Mouse (Mus musculus) intestine, postnatal 0 days (tissue): ENCODE measurements at regions not wholly inside any gene's neighbourhood (a gene's known extent, or its start where the extent isn't known, plus 50 kb on each side); places are given as distances from the start of the nearest gene placed in this dataset.
A peak's percentile ranks its signal among the peaks of the same experiment; 100 is the strongest.
"Not testable (repeated sequence)": the region's sequence is repeated elsewhere in the genome, so short reads cannot be mapped to it uniquely, and the experiment has no call there.

ENCODE experiments used
- ATAC-seq: fragments of 200-750 bp; cut with Nextera tagmentation; 2 replicates; pipeline ENCODE4 v1.8.0; 2017; ENCODE audit warnings: mild to moderate bottlenecking, moderate TSS enrichment, moderate library complexity
- H3K27ac ChIP-seq: fragments of 300-500 bp; sonication (generic); 2 replicates; pipeline ENCODE4 v1.5.1; 2014; ENCODE audit warnings: mild to moderate bottlenecking, low read depth, low read length, moderate library complexity
- H3K27me3 ChIP-seq: fragments of 300-500 bp; sonication (generic); replicated peaks from 2 replicates; pipeline ENCODE4 v1.6.1; 2014; ENCODE audit warnings: low read length, mixed read lengths; ENCODE audit not compliant: control insufficient read depth, insufficient read depth
- H3K36me3 ChIP-seq: fragments of 300-500 bp; sonication (generic); 2 replicates; pipeline ENCODE4 v1.6.1; 2014; ENCODE audit warnings: mild to moderate bottlenecking, moderate library complexity; ENCODE audit not compliant: control insufficient read depth, insufficient read depth
- H3K4me1 ChIP-seq: fragments of 300-500 bp; sonication (generic); replicated peaks from 2 replicates; pipeline ENCODE4 v1.6.1; 2014; ENCODE audit warnings: antibody characterized with exemption, low read length, mixed read lengths; ENCODE audit not compliant: control insufficient read depth, insufficient read depth
- H3K4me2 ChIP-seq: fragments of 300-500 bp; sonication (generic); replicated peaks from 2 replicates; pipeline ENCODE4 v1.6.1; 2014; ENCODE audit warnings: low read depth, mild to moderate bottlenecking, moderate library complexity
- H3K4me3 ChIP-seq: fragments of 300-500 bp; sonication (generic); 2 replicates; pipeline ENCODE4 v1.5.1; 2014; ENCODE audit warnings: low read depth, low read length
- H3K9ac ChIP-seq: fragments of 300-500 bp; sonication (generic); 2 replicates; pipeline ENCODE4 v1.6.1; 2014; ENCODE audit warnings: mild to moderate bottlenecking, low read depth, low read length
- H3K9me3 ChIP-seq: fragments of 300-500 bp; sonication (generic); 2 replicates; pipeline ENCODE4 v1.6.1; 2016; ENCODE audit warnings: mixed run types; ENCODE audit not compliant: control insufficient read depth
- CTCF ChIP-seq: sonication (generic); IDR thresholded peaks from 2 replicates; pipeline ENCODE4 v1.5.1; 2016; ENCODE audit warnings: low read depth, mild to moderate bottlenecking, control low read depth, antibody characterized with exemption, moderate library complexity
- WGBS: fragments of 180-500 bp; shearing (Covaris S2); extraction: QIAGEN DNeasy Blood & Tissue Kit; methylation state at CpG from one replicate; pipeline ENCODE4 v1.1.7; 2014; 5-methylcytosine and 5-hydroxymethylcytosine counted together

GRCm38 (mm10) chr3:33372806-33373205 lies 229.8 kb upstream of the Pex5l start:
- 41% methylated on average over 1 of the region's 1 CpGs for whole genome bisulfite sequencing
- Histone ChIP-seq H3K4me1 (no peaks in the 10 kb centered on the region), H3K9me3 (no peaks in the 10 kb centered on the region), H3K4me3 (no peak overlapping the region), H3K9ac (no peak overlapping the region), H3K27me3 (no peaks in the 10 kb centered on the region), H3K27ac (no peak overlapping the region), H3K4me2 (no peak overlapping the region), H3K36me3 (no peaks in the 10 kb centered on the region)
- no peak for TF ChIP-seq CTCF
- ATAC-seq, result no peak

GRCm38 (mm10) chr3:33363521-33363920 lies 220.5 kb upstream of the Pex5l start:
- Histone ChIP-seq H3K4me3 (no peak overlapping the region), H3K9ac (no peak overlapping the region), H3K4me1 (no peaks in the 10 kb centered on the region), H3K4me2 (no peak overlapping the region), H3K36me3 (no peaks in the 10 kb centered on the region), H3K27me3 (no peaks in the 10 kb centered on the region), H3K9me3 (no peaks in the 10 kb centered on the region), H3K27ac (no peak overlapping the region)
- TF ChIP-seq CTCF, result no peak
- 87% methylated on average over 1 of the region's 1 CpGs for WGBS
- no peak for ATAC-seq

GRCm38 (mm10) chr3:33360030-33360429 lies 217.0 kb upstream of the Pex5l start:
- H3K27me3 ChIP-seq, result no peaks in the 10 kb centered on the region
- H3K27ac ChIP-seq, result no peak overlapping the region
- 95% methylated on average over 2 of the region's 2 CpGs for WGBS
- no peaks in the 10 kb centered on the region for H3K4me1 ChIP-seq
- H3K36me3 ChIP-seq, result no peaks in the 10 kb centered on the region
- no peak overlapping the region for H3K4me2 ChIP-seq
- no peak overlapping the region for H3K4me3 ChIP-seq
- no peak for TF ChIP-seq CTCF
- no peak overlapping the region for H3K9ac ChIP-seq
- ATAC-seq, result no peak
- H3K9me3 ChIP-seq, result no peaks in the 10 kb centered on the region

GRCm38 (mm10) chr3:33353860-33354259 lies 210.8 kb upstream of the Pex5l start:
- Histone ChIP-seq H3K27me3 (no peaks in the 10 kb centered on the region), H3K27ac (no peak overlapping the region), H3K9ac (no peak overlapping the region), H3K36me3 (no peaks in the 10 kb centered on the region), H3K4me3 (no peak overlapping the region), H3K4me1 (no peaks in the 10 kb centered on the region), H3K4me2 (no peak overlapping the region), H3K9me3 (no peaks in the 10 kb centered on the region)
- peak; percentile 61 for ATAC-seq
- no peak for TF ChIP-seq CTCF
- WGBS, result 58% methylated on average over 2 of the region's 2 CpGs

- Histone ChIP-seq H3K27ac (no peak overlapping the region), H3K9me3 (no peaks in the 10 kb centered on the region), H3K4me2 (no peak overlapping the region), H3K36me3 (no peaks in the 10 kb centered on the region), H3K4me1 (no peaks in the 10 kb centered on the region), H3K9ac (no peak overlapping the region), H3K27me3 (no peaks in the 10 kb centered on the region), H3K4me3 (no peak overlapping the region)
- no peak for ATAC-seq
- no peak for TF ChIP-seq CTCF
- 51% methylated on average over 6 of the region's 6 CpGs for WGBS
Observed at GRCm38 (mm10) chr3:33350986-33351385, 207.9 kb upstream of the Pex5l start.

- Histone ChIP-seq H3K9ac (no peak overlapping the region), H3K4me1 (no peaks in the 10 kb centered on the region), H3K4me3 (no peak overlapping the region), H3K27ac (no peak overlapping the region), H3K9me3 (no peaks in the 10 kb centered on the region), H3K4me2 (no peak overlapping the region), H3K27me3 (no peaks in the 10 kb centered on the region), H3K36me3 (no peaks in the 10 kb centered on the region)
- no peak for ATAC-seq
- TF ChIP-seq CTCF, result no peak
- WGBS, result 92% methylated on average over 3 of the region's 3 CpGs
Observed at GRCm38 (mm10) chr3:33334056-33334455, 191.0 kb upstream of the Pex5l start.

GRCm38 (mm10) chr3:33317691-33318090 lies 174.6 kb upstream of the Pex5l start:
- H3K27ac ChIP-seq, H3K9me3 ChIP-seq, ATAC-seq, H3K4me1 ChIP-seq, H3K4me2 ChIP-seq, H3K9ac ChIP-seq, H3K27me3 ChIP-seq, H3K36me3 ChIP-seq, H3K4me3 ChIP-seq: not testable (repeated sequence)
- 78% methylated on average over 1 of the region's 1 CpGs for WGBS
